Mouse (Mus musculus): ENCODE results near the gene Bmp2k. TPM values are rescaled to one million over a fixed set of nuclear protein-coding genes. Genes with fewer than 3 reads are reported as not detected.

Bmp2k gene
- polyA plus RNA-seq, 1 experiment from 2014 or later = 16.5 TPM

DNA sequence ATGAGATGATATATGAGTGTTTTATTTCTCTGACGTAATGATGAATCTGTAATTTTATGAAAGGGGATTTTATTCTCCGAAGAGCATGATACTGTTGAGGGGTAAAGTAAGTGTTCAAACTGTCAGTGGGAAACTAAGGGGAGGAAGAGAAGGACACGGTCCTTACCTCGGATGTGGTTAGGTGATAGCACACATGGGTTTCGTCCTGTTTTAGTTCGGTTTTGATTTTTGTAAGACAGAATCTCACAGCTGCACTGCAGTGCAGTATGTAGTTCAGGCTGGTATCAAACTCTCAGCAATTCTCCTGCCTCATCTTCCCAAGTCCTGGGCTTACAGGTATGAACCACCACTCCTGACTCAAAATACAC lies 34.6 kb upstream of the Bmp2k start:
- Histone ChIP-seq H3K4me1 (ENCODE audit: insufficient read depth, low read depth, low read length) (no peaks in the 10 kb centered on the region), H3K4me2 (replicated peaks; ENCODE audit: low read depth, low read length) (no peak overlapping the region), H3K9ac (replicated peaks; ENCODE audit: low read depth) (no peak overlapping the region), H3K36me3 (ENCODE audit: insufficient read depth, low read length) (no peaks in the 10 kb centered on the region), H3K27me3 (replicated peaks; ENCODE audit: insufficient read depth, low read length) (no peaks in the 10 kb centered on the region), H3K9me3 (ENCODE audit: low read length) (no peaks in the 10 kb centered on the region), H3K4me3 (ENCODE audit: low read depth, low read length) (no peak overlapping the region), H3K27ac (ENCODE audit: low read length) (no peak overlapping the region)
- DNase-seq (ENCODE audit: low spot score) (no peak), ATAC-seq (no peak)
- TF ChIP-seq EP300 (IDR thresholded peaks at IDR 0.05) (no peak), CTCF (IDR thresholded peaks at IDR 0.05) (no peak)
- WGBS = 80% methylated on average over 6 of the region's 6 CpGs

DNA sequence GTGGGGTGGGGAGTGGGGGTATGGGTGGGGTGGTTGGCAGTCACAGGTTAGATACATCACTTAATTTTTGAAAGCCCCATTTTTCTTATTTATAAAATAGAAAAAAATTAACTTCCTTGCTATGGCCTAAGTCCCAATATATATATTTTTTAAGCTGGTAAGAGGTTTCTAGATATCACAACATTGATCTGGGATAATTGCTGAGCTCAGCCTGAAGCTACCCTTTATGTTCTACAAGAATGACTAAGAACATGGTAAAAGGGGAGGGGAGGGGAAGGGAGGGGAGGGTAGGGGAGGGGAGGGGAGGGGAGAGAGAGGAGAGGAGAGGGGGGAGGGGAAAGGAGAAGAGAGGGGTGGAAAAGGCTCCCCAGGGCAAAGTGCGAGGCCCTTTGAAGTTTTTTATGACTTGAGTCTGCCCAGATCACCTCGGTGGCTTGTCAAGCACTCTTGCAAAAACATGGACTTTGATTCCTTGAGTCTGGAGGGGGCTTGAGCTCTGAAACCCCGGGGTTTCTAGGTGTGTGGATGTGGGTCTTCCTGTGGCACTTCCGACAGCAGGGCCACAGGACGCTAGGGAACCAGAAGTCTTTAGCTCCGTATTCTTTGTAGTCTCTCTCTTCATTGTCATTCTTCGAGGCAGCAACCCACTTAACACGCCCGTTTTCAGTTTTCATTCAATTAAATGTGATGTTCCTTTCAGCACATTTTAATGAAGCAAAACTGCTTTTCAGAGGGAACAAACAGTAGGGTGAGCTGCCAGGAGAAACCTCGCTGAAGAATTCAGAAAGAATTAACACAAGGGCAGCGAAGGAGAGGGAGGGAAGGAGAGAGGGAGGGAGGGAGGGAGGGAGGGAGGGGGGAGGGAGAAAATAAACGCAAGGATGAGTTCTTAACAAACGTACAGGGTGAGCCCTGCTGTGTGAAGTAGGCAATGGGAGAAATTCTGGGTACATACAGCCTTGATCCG lies 33.1 kb upstream of the Bmp2k start:
- Histone ChIP-seq H3K4me1 (ENCODE audit: insufficient read depth, low read depth, low read length) (no peaks in the 10 kb centered on the region), H3K36me3 (ENCODE audit: insufficient read depth, low read length) (no peaks in the 10 kb centered on the region), H3K9ac (replicated peaks; ENCODE audit: low read depth) (no peak overlapping the region), H3K4me2 (replicated peaks; ENCODE audit: low read depth, low read length) (peak overlapping the region; percentile 39; the same call in 1 of the 2 replicates), H3K9me3 (ENCODE audit: low read length) (no peaks in the 10 kb centered on the region), H3K27me3 (replicated peaks; ENCODE audit: insufficient read depth, low read length) (no peaks in the 10 kb centered on the region), H3K27ac (ENCODE audit: low read length) (no peak overlapping the region), H3K4me3 (ENCODE audit: low read depth, low read length) (peak overlapping the region; percentile 12; the same call in 1 of the 2 replicates)
- WGBS = 9% methylated on average over 14 of the region's 14 CpGs
- no peak for TF ChIP-seq EP300 (IDR thresholded peaks at IDR 0.05)
- TF ChIP-seq CTCF (IDR thresholded peaks at IDR 0.05) = no peak
- DNase-seq (ENCODE audit: low spot score) (no peak), ATAC-seq (no peak)

DNA sequence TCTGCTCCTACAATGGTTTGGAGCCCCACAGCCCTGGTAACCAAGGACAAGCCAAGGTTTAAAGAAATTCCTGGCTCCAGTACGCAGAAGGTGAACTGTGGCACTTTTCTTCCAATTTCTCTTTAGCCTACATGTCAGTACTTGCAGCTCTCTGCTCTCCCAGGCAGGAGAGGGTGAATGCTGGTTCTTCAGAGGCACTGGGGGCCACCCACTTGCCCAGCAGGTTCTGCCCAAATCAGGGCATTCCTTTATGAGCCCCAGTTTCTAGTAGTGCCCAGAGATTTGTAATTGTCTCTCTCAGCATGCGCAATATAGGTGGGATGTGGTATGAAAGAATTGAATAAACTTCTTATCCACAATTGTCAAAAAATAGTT lies 32.5 kb upstream of the Bmp2k start:
- Histone ChIP-seq H3K9me3 (ENCODE audit: low read length) (no peaks in the 10 kb centered on the region), H3K27me3 (replicated peaks; ENCODE audit: insufficient read depth, low read length) (no peaks in the 10 kb centered on the region), H3K4me1 (ENCODE audit: insufficient read depth, low read depth, low read length) (no peaks in the 10 kb centered on the region), H3K4me3 (ENCODE audit: low read depth, low read length) (peak overlapping the region; percentile 12; the same call in 1 of the 2 replicates), H3K36me3 (ENCODE audit: insufficient read depth, low read length) (no peaks in the 10 kb centered on the region), H3K27ac (ENCODE audit: low read length) (no peak overlapping the region), H3K9ac (replicated peaks; ENCODE audit: low read depth) (no peak overlapping the region), H3K4me2 (replicated peaks; ENCODE audit: low read depth, low read length) (peak overlapping the region; percentile 39; the same call in 1 of the 2 replicates)
- 62% methylated on average over 2 of the region's 2 CpGs for WGBS
- no peak for ATAC-seq
- TF ChIP-seq CTCF (IDR thresholded peaks at IDR 0.05) (no peak), EP300 (IDR thresholded peaks at IDR 0.05) (no peak)
- no peak for DNase-seq (ENCODE audit: low spot score)

DNA sequence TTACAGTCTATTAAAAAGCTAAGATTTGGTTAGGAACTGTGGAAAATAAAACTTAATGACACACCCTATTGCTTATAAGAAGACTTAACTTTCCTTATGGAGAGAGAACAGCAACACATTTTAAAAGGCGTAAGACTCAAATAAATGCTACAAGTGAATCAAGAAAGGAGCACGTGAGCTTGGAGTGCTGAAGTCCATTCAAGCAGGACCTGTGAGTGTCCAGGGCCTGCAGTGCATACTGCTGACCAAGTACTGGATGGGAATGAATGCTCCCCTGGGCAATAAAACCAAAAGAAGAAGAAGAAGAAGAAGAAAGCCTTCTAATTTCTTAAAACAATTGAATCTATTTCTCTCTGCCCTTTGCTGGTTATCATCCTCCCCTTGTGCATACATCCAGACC lies 32.0 kb upstream of the Bmp2k start:
- no peak overlapping the region for H3K4me2 ChIP-seq (replicated peaks; ENCODE audit: low read depth, low read length)
- DNase-seq (ENCODE audit: low spot score) = no peak

GRCm38 (mm10) chr5:96968628-96969027 lies 28.9 kb upstream of the Bmp2k start:
- DNase-seq (ENCODE audit: low spot score) (no peak), ATAC-seq (no peak)
- Histone ChIP-seq H3K4me1 (ENCODE audit: insufficient read depth, low read depth, low read length) (no peaks in the 10 kb centered on the region), H3K27ac (ENCODE audit: low read length) (no peak overlapping the region), H3K9me3 (ENCODE audit: low read length) (no peaks in the 10 kb centered on the region), H3K4me2 (replicated peaks; ENCODE audit: low read depth, low read length) (no peak overlapping the region), H3K9ac (replicated peaks; ENCODE audit: low read depth) (no peak overlapping the region), H3K27me3 (replicated peaks; ENCODE audit: insufficient read depth, low read length) (no peaks in the 10 kb centered on the region), H3K4me3 (ENCODE audit: low read depth, low read length) (no peak overlapping the region), H3K36me3 (ENCODE audit: insufficient read depth, low read length) (no peaks in the 10 kb centered on the region)
- 27% methylated on average over 6 of the region's 6 CpGs for WGBS
- TF ChIP-seq EP300 (IDR thresholded peaks at IDR 0.05) (no peak), CTCF (IDR thresholded peaks at IDR 0.05) (no peak)

More for the DNA sequence above, 32.0 kb upstream of the Bmp2k start:
- 74% methylated on average over 2 of the region's 2 CpGs for WGBS
- no peaks in the 10 kb centered on the region for H3K9me3 ChIP-seq (ENCODE audit: low read length)
- no peak overlapping the region for H3K4me3 ChIP-seq (ENCODE audit: low read depth, low read length)
- H3K27me3 ChIP-seq (replicated peaks; ENCODE audit: insufficient read depth, low read length) = no peaks in the 10 kb centered on the region
- no peak overlapping the region for H3K27ac ChIP-seq (ENCODE audit: low read length)
- H3K9ac ChIP-seq (replicated peaks; ENCODE audit: low read depth) = no peak overlapping the region
- TF ChIP-seq CTCF (IDR thresholded peaks at IDR 0.05) (no peak), EP300 (IDR thresholded peaks at IDR 0.05) (no peak)
- no peaks in the 10 kb centered on the region for H3K4me1 ChIP-seq (ENCODE audit: insufficient read depth, low read depth, low read length)
- no peak for ATAC-seq
- H3K36me3 ChIP-seq (ENCODE audit: insufficient read depth, low read length) = no peaks in the 10 kb centered on the region

DNA sequence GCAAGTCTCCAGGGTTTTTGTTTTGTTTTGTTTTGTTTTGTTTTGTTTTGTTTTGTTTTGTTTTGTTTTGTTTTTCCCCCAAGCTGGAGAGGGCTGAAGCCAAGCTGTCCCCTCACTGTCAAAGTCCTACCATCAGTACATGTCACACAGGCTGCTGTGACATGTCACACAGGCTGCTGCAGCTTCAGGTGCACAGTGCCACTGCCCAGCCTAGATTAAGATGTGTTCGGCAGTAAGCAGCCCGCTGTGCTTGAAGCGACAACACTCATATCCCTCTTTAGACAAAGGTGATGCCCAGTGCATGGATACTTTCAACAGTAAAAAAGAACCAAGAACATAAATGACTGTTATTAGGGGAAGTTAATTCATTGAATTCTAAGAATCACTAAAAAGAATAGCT lies 28.5 kb upstream of the Bmp2k start:
- no peak for DNase-seq (ENCODE audit: low spot score)
- 79% methylated on average over 3 of the region's 3 CpGs for WGBS

More for the DNA sequence above, 28.5 kb upstream of the Bmp2k start:
- no peak for TF ChIP-seq CTCF (IDR thresholded peaks at IDR 0.05)
- no peak for TF ChIP-seq EP300 (IDR thresholded peaks at IDR 0.05)
- Histone ChIP-seq H3K27me3 (replicated peaks; ENCODE audit: insufficient read depth, low read length) (no peaks in the 10 kb centered on the region), H3K36me3 (ENCODE audit: insufficient read depth, low read length) (no peaks in the 10 kb centered on the region), H3K4me2 (replicated peaks; ENCODE audit: low read depth, low read length) (no peak overlapping the region), H3K9me3 (ENCODE audit: low read length) (no peaks in the 10 kb centered on the region), H3K4me3 (ENCODE audit: low read depth, low read length) (no peak overlapping the region), H3K27ac (ENCODE audit: low read length) (no peak overlapping the region), H3K4me1 (ENCODE audit: insufficient read depth, low read depth, low read length) (no peaks in the 10 kb centered on the region), H3K9ac (replicated peaks; ENCODE audit: low read depth) (no peak overlapping the region)
- no peak for ATAC-seq

Measured in lung, postnatal 0 days (tissue).